Mouse (Mus musculus): ENCODE data around the gene Sapcd2. TPM values are rescaled to one million over a fixed set of nuclear protein-coding genes. Genes with fewer than 3 reads are reported as not detected.

The Sapcd2 gene
- polyA plus RNA-seq, 1 experiment from 2014 or later: 21.1 TPM

- peaks cover 4% of the 10 kb centered on the region; the same call in 1 of the 2 replicates for H3K4me1 ChIP-seq (ENCODE audit: control insufficient read depth, insufficient read depth, low read length)
- peak overlapping the region; percentile 82 for H3K9ac ChIP-seq (ENCODE audit: low read length)
- H3K9me3 ChIP-seq (replicated peaks; ENCODE audit: control insufficient read depth, low read length): no peaks in the 10 kb centered on the region
- no peak for ATAC-seq (replicated peaks; ENCODE audit: extremely low read depth, insufficient read depth, low FRiP score)
- H3K36me3 ChIP-seq (ENCODE audit: control insufficient read depth, insufficient read depth): no peaks in the 10 kb centered on the region; the same call in 1 of the 2 replicates
- peak overlapping the region; percentile 87 for H3K4me2 ChIP-seq (ENCODE audit: low read depth, low read length)
- H3K27ac ChIP-seq (ENCODE audit: low read length): no peak overlapping the region
- WGBS: 37% methylated on average over 9 of the region's 9 CpGs
- peaks cover 4% of the 10 kb centered on the region for H3K27me3 ChIP-seq (ENCODE audit: control insufficient read depth, insufficient read depth, low read length)
- H3K4me3 ChIP-seq (ENCODE audit: low read length): peak overlapping the region; percentile 68
Measured at GRCm38 (mm10) chr2:25364761-25365090, 7.4 kb upstream of the Sapcd2 start.

- peaks cover 4% of the 10 kb centered on the region for H3K27me3 ChIP-seq (ENCODE audit: control insufficient read depth, insufficient read depth, low read length)
- H3K27ac ChIP-seq (ENCODE audit: low read length): peak within 1 kb of the TSS; percentile 6; the same call in 1 of the 2 replicates
- ATAC-seq (replicated peaks; ENCODE audit: extremely low read depth, insufficient read depth, low FRiP score): peak; percentile 91
- H3K9ac ChIP-seq (ENCODE audit: low read length): peak within 1 kb of the TSS; percentile 82
- under 1% methylated on average over 52 of the region's 54 CpGs for WGBS
- H3K4me3 ChIP-seq (ENCODE audit: low read length): peak within 1 kb of the TSS; percentile 68
- H3K9me3 ChIP-seq (replicated peaks; ENCODE audit: control insufficient read depth, low read length): no peaks in the 10 kb centered on the region
- no peaks in the 10 kb centered on the region; the same call in 1 of the 2 replicates for H3K36me3 ChIP-seq (ENCODE audit: control insufficient read depth, insufficient read depth)
- H3K4me1 ChIP-seq (ENCODE audit: control insufficient read depth, insufficient read depth, low read length): peaks cover 4% of the 10 kb centered on the region; the same call in 1 of the 2 replicates
- H3K4me2 ChIP-seq (ENCODE audit: low read depth, low read length): peak within 1 kb of the TSS; percentile 87
Measured at GRCm38 (mm10) chr2:25365091-25365761, 6.9 kb upstream of the Sapcd2 start, which contains the start of gene Uap1l1. TSS of gene Uap1l1 (minus strand) at chr2:25365682.

DNA sequence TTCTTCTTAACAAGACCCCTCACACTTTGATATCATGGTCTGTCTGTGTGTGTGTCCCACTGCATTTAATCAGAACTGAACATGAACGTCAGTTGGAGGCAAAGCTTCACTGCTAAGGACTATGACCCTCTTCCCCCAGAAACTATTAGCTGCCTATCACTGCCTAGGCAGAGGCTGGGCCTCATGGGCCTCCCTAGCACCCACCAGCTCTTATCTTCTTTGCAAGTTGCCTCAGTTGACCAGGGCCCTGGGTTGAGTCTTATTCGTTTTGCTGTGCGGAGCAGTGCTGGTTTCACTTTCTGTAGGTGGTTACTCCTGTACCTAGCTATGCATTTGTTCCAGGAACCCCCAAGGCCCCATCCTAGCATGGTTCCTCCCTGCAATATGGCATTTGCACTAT is 2.1 kb upstream of the Sapcd2 start:
- no peak overlapping the region for H3K9ac ChIP-seq (ENCODE audit: low read length)
- no peaks in the 10 kb centered on the region for H3K9me3 ChIP-seq (replicated peaks; ENCODE audit: control insufficient read depth, low read length)
- no peak overlapping the region for H3K4me2 ChIP-seq (ENCODE audit: low read depth, low read length)
- no peak overlapping the region for H3K27ac ChIP-seq (ENCODE audit: low read length)
- H3K4me3 ChIP-seq (ENCODE audit: low read length): no peak overlapping the region
- ATAC-seq (replicated peaks; ENCODE audit: extremely low read depth, insufficient read depth, low FRiP score): no peak
- WGBS: 80% methylated on average over 3 of the region's 3 CpGs
- H3K4me1 ChIP-seq (ENCODE audit: control insufficient read depth, insufficient read depth, low read length): peaks cover 16% of the 10 kb centered on the region
- peaks cover 4% of the 10 kb centered on the region for H3K27me3 ChIP-seq (ENCODE audit: control insufficient read depth, insufficient read depth, low read length)
- no peaks in the 10 kb centered on the region for H3K36me3 ChIP-seq (ENCODE audit: control insufficient read depth, insufficient read depth)

DNA sequence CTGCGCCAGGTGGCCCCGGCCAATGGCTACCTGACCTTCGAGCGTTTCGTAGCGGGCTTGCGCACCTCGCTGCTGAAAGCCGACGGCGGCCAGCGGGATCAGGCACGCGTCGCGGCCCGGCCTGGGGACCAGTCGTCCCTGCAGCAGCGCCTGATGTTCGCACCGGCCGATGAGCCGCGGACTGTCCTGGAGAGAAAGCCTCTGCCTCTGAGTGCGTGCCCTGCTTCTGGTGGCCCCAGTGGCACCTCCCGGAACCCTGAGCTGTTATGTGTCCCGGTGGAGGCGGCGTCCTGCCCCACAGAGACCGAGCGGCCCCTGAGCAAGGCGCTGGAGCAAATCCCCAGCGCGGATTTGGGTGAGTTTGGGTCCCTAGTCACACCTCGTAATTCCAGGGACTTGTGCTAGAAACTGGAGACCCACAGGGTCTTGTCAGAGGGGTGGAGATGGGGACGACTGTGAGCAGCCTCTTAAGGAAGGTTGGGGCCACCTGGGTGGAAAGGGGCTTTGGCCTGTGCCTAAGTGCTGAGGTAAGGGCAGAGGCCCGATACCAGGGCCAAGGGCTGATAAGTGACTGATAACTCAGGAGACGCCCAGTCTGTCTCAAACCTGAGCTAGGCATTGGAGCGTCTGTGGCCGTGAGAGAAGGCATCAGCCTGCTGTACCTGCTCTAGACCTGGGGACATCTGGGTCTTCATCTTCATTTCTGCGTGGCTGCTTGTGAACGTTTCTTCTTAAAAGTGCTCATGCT is 697 bp downstream of the Sapcd2 start:
- Histone ChIP-seq H3K27ac (ENCODE audit: low read length) (no peak overlapping the region), H3K27me3 (ENCODE audit: control insufficient read depth, insufficient read depth, low read length) (peaks cover 2% of the 10 kb centered on the region), H3K4me3 (ENCODE audit: low read length) (peak overlapping the region; percentile 66), H3K9ac (ENCODE audit: low read length) (peak overlapping the region; percentile 64), H3K4me1 (ENCODE audit: control insufficient read depth, insufficient read depth, low read length) (peaks cover 16% of the 10 kb centered on the region), H3K36me3 (ENCODE audit: control insufficient read depth, insufficient read depth) (peaks cover 2% of the 10 kb centered on the region; the same call in 1 of the 2 replicates), H3K4me2 (ENCODE audit: low read depth, low read length) (peak overlapping the region; percentile 89), H3K9me3 (replicated peaks; ENCODE audit: control insufficient read depth, low read length) (no peaks in the 10 kb centered on the region)
- 2% methylated on average over 42 of the region's 42 CpGs for WGBS
- no peak for ATAC-seq (replicated peaks; ENCODE audit: extremely low read depth, insufficient read depth, low FRiP score)

- WGBS: 46% methylated on average over 2 of the region's 2 CpGs
- H3K36me3 ChIP-seq (ENCODE audit: control insufficient read depth, insufficient read depth): peaks cover 2% of the 10 kb centered on the region; the same call in 1 of the 2 replicates
- peak overlapping the region; percentile 66 for H3K4me3 ChIP-seq (ENCODE audit: low read length)
- H3K4me1 ChIP-seq (ENCODE audit: control insufficient read depth, insufficient read depth, low read length): peaks cover 16% of the 10 kb centered on the region
- no peak overlapping the region for H3K27ac ChIP-seq (ENCODE audit: low read length)
- H3K9me3 ChIP-seq (replicated peaks; ENCODE audit: control insufficient read depth, low read length): no peaks in the 10 kb centered on the region
- no peak for ATAC-seq (replicated peaks; ENCODE audit: extremely low read depth, insufficient read depth, low FRiP score)
- H3K9ac ChIP-seq (ENCODE audit: low read length): peak overlapping the region; percentile 64
- H3K27me3 ChIP-seq (ENCODE audit: control insufficient read depth, insufficient read depth, low read length): peaks cover 2% of the 10 kb centered on the region
- peak overlapping the region; percentile 89 for H3K4me2 ChIP-seq (ENCODE audit: low read depth, low read length)
Measured at GRCm38 (mm10) chr2:25373431-25373830, 1.3 kb downstream of the Sapcd2 start.

GRCm38 (mm10) chr2:25376589-25376988 is 4.5 kb downstream of the Sapcd2 start:
- no peak for ATAC-seq (replicated peaks; ENCODE audit: extremely low read depth, insufficient read depth, low FRiP score)
- 55% methylated on average over 4 of the region's 4 CpGs for WGBS
- peaks cover 2% of the 10 kb centered on the region; the same call in 1 of the 2 replicates for H3K36me3 ChIP-seq (ENCODE audit: control insufficient read depth, insufficient read depth)

DNA sequence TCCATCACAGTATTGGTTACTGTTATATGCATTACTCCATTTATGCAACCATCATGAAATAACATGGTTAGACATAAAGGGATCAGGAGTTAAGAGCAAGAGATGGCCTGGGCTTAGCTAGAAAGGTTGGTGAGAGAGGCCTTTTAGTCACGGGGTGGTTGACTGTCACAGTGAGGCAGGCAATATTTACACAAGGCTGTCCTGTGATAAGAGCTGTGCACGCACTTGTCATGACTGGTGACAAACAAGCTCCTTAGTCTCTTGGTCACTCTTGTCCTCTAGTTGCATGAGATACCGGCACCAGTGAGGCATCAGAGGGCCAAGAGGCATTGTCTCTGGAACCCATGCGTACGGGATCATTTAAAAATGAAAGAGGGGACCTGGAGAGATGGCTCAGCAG is 12.4 kb downstream of the Sapcd2 start:
- no peak overlapping the region for H3K4me3 ChIP-seq (ENCODE audit: low read length)
- H3K27ac ChIP-seq (ENCODE audit: low read length): no peak overlapping the region
- H3K27me3 ChIP-seq (ENCODE audit: control insufficient read depth, insufficient read depth, low read length): 0 out of 2 replicates have a peak, but pooled peaks cover 2% of the 10 kb centered on the region
- no peak for ATAC-seq (replicated peaks; ENCODE audit: extremely low read depth, insufficient read depth, low FRiP score)
- no peaks in the 10 kb centered on the region for H3K4me1 ChIP-seq (ENCODE audit: control insufficient read depth, insufficient read depth, low read length)
- 50% methylated on average over 5 of the region's 5 CpGs for WGBS
- no peak overlapping the region for H3K9ac ChIP-seq (ENCODE audit: low read length)
- no peaks in the 10 kb centered on the region for H3K9me3 ChIP-seq (replicated peaks; ENCODE audit: control insufficient read depth, low read length)
- no peak overlapping the region for H3K4me2 ChIP-seq (ENCODE audit: low read depth, low read length)
- H3K36me3 ChIP-seq (ENCODE audit: control insufficient read depth, insufficient read depth): no peaks in the 10 kb centered on the region

More at GRCm38 (mm10) chr2:25376589-25376988, 4.5 kb downstream of the Sapcd2 start:
- Histone ChIP-seq H3K4me2 (ENCODE audit: low read depth, low read length) (no peak overlapping the region), H3K4me3 (ENCODE audit: low read length) (no peak overlapping the region), H3K9ac (ENCODE audit: low read length) (no peak overlapping the region), H3K9me3 (replicated peaks; ENCODE audit: control insufficient read depth, low read length) (no peaks in the 10 kb centered on the region), H3K27ac (ENCODE audit: low read length) (no peak overlapping the region), H3K27me3 (ENCODE audit: control insufficient read depth, insufficient read depth, low read length) (no peaks in the 10 kb centered on the region; the same call in 1 of the 2 replicates), H3K4me1 (ENCODE audit: control insufficient read depth, insufficient read depth, low read length) (peaks cover 14% of the 10 kb centered on the region)

DNA sequence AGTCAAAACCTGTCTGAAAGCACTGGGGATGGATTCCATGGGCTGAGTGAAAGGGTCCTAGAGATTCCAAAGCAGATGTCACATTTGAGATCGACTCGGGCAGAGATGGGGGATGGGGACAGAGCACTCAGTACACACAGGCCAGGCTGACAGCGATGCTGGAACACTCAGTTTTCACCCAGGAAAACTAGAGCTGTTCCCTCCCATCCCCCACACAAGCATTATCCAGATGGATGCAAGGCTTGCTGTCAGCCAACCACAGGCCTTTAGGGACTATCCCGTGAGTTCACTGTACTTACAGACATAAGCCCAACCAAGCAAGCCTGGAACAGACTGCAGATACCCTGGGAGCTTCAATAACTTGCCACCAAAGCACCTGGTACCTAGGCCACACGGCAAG is 19.1 kb downstream of the Sapcd2 start:
- WGBS: 66% methylated on average over 5 of the region's 5 CpGs
- H3K27me3 ChIP-seq (ENCODE audit: control insufficient read depth, insufficient read depth, low read length): peaks cover 19% of the 10 kb centered on the region
- no peak overlapping the region for H3K4me2 ChIP-seq (ENCODE audit: low read depth, low read length)
- H3K27ac ChIP-seq (ENCODE audit: low read length): no peak overlapping the region
- H3K9me3 ChIP-seq (replicated peaks; ENCODE audit: control insufficient read depth, low read length): no peaks in the 10 kb centered on the region
- no peak overlapping the region for H3K9ac ChIP-seq (ENCODE audit: low read length)
- no peak for ATAC-seq (replicated peaks; ENCODE audit: extremely low read depth, insufficient read depth, low FRiP score)
- H3K36me3 ChIP-seq (ENCODE audit: control insufficient read depth, insufficient read depth): no peaks in the 10 kb centered on the region
- H3K4me3 ChIP-seq (ENCODE audit: low read length): no peak overlapping the region
- H3K4me1 ChIP-seq (ENCODE audit: control insufficient read depth, insufficient read depth, low read length): peaks cover 6% of the 10 kb centered on the region; the same call in 1 of the 2 replicates

Measured in heart, embryonic 16.5 days (tissue).